Mouse (Mus musculus) left cerebral cortex, postnatal 10 days (tissue): ENCODE measurements around the gene Rapgef2. TPM values are rescaled to one million over a fixed set of nuclear protein-coding genes. Genes with fewer than 3 reads are reported as not detected.

Source experiments
- DNase-seq, 2 experiments: peaks; one replicate each; pipeline ENCODE4 v3.0.0; 2021 to 2022; ENCODE audit warnings: low spot score in 2 of 2, mixed read lengths in 1 of 2; ENCODE audit errors: extremely low spot score in 1 of 2
- intact Hi-C: fragments of 180-260 bp; cut with DNase I; formaldehyde crosslinking; loops from one replicate; pipeline ENCODE4 v1.15.1; 2025
- total RNA-seq, 2 experiments: library from RNA; stranded (reverse); gene quantifications; 2 replicates each; pipeline ENCODE4 v1.2.3; 2021

Rapgef2 gene
- 10 to 100 TPM; 92.8 to 96.4 TPM for total RNA-seq

DNA sequence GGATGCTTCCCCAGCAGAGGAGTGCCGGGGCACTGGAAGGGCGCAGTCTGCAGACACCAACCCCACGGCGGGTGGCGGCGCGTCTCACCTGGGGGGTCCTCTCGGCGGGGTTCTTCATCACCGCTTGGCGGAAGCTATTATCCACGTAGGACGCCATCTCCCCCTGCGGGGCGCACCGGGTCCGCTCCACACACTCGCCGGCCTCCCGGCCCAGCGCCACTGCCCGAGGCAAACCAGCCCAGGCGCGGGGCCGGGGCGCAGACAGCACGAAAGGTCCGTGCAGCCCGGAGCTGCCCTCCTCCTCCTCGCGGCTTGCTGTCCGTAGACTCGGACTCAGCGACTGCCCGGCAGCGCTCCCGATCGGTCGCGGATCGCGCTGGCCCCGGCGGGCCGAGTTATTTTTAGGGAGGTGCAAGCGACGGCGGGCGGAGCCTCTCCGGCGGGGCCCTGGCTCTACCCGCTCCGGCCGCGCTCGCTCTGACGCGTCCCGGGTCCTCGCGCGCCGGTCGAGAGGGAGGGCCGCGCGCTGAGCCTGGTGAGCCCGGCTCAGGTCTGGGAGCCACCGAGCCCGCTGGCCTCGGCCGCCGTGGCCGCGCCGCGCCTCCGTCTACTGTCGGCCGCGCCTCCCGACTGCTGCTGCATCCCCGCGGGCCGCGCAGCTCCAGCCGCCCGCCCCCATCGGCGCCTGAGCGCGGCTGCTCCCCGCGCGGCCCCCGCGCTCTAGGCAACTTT is at the start of gene Rapgef2:
TSS of gene Rapgef2 (minus strand) at position 142 of the 732 bp plus-strand sequence.
- intact Hi-C loops: loop anchor here (2.0 to 10.0 kb wide), 5 partner anchors 64 to 329 kb away; partner anchors contain the start of gene Fnip2
- DNase-seq: peak; percentile 20 to 85

DNA sequence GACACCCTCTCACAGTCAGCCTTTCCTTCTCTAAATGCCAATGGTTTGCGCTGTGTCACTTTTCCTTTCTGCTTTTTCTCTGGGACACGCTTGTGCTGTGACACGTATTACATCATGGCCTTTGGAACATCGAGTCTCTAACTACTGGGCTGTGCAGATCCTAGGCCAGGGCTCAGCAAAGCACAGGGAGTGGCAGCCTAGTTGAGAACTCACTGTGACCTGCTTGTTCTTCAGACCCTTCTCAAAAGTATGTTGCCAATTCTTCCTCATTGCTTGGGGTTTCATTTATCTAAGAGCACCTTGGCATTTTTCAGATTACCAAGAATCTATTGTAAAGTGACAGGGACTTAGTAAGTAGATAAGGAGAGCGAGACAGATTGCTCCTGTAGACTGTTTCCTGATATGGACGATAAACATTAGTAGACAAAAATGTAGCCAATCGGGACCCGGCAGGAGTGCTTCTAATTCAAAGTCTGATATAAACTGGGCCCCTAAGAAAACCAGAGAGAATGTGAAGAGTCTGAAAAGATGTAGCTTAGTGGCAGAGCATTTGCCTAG is 47.4 kb upstream of the Rapgef2 start:
- DNase-seq: no peak
- intact Hi-C loops: no loop called here

DNA sequence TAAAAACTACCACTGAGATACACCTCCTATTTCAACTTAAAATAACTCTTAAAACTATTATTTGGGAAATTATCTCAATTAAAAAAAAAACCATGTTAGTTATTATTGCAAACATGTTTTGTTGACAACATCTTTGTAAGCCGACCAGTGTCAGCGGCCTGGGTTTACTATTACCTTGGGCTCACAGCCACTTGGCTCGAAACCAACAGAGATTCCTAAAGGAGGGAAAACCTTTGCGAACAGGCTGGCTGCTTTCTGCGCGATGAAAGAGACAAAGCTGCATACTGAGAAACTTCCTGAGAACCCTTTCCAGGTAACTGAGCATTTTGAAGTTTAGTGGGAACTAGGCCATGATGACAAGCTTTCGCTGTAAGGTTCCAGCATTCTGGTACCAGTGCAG is 46.7 kb upstream of the Rapgef2 start:
- DNase-seq: no peak
- intact Hi-C loops: no loop called here

DNA sequence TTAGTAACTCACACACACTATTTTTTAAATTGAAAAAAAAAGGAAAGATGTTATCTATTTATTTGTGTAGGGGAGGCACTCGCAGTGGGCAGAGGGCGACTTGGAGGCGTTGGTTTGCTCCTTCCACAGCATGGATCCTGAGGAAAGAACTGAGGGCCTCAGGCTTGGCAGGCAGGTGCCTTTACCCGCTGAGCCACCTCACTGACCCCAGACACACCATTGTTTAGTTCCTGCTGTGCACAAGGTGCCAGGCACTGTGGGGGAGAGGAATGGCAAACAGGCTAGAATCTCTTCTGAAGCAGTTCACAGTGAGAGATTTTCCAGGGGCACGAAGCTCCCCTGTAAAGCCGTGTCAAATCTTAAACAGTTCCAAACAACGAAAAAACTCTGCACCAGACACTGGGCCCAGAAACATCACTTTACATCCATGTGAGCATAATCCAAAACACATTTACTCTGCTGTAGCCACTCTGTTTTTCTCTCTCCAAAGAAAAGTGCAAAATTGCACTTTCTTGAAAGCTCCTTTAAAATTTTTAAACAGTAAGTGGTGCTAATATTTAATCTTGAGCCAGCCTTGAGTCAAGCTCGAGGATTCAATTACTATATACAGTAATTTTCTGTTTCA is 43.5 kb upstream of the Rapgef2 start:
- no peak for DNase-seq
- intact Hi-C loops: no loop called here

DNA sequence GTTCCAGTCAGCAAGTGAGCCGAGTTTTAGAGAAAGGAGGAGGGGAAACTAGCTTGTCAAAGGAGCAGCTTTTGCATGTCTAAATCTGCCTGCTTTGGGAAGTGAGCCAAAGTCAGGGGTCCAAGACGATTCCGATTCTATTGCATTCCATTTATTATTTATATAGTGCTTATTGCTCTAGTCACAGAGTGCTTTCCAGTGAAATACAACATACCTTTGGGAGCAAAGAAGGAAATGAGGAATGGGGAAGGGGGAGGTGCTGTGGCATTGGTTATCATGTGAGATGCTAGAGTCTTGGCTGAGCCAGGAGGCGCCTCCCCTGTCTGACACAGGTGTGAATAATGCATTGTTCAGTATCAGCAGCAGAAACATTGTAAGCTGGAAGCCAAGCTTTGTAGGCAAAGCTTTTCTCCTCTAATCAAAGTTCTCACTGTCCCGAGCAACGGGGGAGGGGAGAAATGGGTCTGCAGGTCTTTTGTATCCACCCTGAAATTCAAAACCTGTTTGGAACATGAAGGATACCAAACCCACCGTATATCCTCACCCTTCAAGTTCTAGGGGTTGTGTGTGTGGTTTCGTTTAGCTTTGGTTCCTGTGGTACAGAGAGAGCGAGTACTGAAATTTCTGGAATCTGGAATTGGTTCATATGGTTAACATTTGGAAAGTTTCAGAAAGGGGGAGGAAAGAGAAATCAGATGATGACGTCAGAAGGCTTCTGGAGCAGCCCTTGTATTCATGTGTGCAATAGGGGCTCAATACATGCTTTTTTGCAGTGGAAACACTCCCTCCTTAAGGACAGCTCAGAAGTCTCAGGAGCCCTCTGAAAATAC is 38.6 kb upstream of the Rapgef2 start:
- DNase-seq: no peak
- intact Hi-C loops: no loop called here

DNA sequence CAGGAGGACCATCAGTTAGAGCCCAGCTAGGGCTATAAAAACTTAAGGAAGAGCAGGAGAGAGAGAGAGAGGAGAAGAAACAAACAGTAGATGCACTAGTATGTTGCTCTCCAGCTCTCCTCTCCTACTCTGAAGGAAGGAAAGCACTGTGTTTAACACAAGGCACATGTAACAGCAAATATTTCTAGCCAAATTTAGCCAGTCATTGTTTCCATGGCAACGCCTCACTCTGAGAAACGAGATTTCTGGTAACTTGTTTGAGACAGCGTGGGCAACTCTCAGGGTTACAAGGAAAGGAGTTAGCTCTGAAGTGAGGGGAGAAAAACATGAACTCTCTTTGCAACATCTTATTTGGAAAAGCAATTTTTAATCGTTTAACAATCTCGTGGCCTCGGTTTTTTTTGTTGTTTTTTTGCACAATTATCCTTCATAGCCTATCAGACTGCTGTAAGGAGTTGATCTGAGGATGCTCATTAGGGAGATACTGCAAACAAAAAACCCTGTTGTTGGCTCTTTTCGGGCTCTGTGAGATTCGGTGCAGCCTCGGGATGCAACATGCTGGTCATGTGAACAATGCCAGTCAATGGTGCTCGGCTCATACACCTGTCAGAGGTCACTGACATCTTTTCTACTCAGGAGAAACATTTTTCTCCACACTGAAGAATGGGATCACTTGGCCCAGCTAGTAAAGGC is 27.8 kb upstream of the Rapgef2 start:
- peak; percentile 58 to 89 for DNase-seq
- intact Hi-C loops: no loop called here

DNA sequence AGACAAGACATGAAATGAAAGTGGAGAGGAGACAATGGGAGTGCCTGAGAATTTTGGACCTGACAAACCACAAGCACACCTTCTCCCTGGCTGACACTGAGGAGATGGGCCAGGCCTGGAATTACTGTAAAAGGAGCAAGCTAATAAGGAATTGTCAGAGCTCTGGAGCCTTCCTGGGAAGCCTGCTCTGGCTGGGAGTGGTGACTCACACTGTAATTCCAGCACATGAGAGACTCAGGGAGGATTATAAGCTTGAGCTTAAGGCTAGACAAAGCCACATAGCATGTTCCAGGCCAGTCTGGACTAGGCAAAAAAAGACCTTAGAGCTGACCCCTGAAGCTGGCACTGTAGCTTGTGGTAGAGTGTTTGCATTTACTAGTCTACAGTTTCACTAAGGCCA is 25.6 kb upstream of the Rapgef2 start:
- intact Hi-C loops: no loop called here
- no peak for DNase-seq

DNA sequence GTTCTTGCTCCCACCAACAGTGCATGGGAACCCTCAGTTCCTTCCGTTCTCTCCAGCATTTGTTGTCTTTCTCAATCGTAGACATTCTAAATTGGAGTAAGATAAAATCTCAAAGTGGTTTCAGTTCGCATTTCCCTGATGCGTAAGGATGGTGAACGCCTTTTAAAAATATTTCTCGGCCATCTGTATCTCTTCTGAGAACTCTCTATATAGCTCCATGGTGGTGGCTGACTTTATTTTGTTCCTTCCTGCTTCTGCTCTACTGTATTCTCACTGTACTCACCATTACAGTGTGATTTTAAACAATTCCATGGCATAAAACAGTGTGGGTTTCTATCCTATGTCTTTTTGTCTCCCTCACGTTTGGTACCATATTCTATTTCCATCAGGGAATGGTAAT is 23.9 kb upstream of the Rapgef2 start:
- intact Hi-C loops: no loop called here
- peak in 1 of 2 experiments; percentile 23 for DNase-seq

DNA sequence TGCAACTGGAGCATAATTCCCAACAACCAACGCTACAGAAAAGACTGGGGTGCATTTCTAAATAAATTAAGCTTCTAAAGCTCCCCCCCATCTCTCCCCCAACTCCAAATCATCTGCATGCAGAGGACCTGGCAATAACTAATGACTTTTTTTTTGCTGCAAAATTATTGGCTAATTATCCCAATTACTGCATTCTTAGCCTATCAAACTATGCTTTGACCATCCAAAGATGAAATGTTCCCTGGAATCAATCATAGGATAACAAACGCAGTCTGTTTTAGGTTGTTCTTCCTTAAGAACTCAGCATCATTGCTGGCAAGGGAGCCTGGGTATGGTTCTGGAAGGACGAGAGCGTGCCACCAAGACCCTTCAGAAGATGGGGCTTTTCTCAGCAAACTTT is 22.3 kb upstream of the Rapgef2 start:
- intact Hi-C loops: no loop called here
- no peak for DNase-seq

DNA sequence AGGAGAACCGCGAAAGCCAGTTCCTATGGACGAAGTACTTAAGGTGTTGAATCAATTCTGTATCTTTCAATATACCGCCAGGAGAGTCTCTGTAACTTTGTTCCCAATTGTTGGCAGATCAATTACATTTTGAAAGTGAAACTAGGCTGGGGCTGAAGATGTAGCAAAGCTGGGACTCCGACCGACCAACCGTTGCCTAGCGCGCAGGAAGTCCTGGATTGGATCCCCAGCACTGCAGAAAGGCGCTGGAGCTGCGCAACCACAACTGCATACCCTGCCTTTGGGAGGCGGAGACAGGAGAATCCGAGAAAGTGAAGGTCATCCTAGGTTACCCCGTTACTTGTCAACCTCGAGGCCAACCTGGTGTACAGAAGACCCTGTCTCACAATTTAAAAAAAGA is 13.1 kb upstream of the Rapgef2 start:
- no peak for DNase-seq
- intact Hi-C loops: no loop called here

DNA sequence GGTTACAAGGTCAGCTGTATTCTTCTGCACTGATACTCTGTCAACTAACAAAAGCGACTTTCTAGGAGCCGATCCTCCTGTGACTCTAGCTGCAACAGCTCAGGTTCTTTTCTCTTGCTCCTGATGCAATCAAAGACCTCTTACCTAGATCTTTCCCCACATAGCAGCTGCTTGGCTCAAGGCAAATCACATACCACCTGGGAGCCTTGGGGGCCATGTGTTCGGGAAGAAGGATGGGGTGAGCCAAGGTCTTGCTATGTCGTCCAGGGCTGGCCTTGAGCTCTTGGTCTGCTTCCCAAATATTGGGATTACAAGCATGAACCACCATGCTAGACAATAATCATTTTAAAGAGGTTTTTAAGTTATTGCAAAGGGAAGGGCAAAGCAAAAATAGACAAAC is 11.0 kb upstream of the Rapgef2 start:
- intact Hi-C loops: no loop called here
- DNase-seq: no peak

DNA sequence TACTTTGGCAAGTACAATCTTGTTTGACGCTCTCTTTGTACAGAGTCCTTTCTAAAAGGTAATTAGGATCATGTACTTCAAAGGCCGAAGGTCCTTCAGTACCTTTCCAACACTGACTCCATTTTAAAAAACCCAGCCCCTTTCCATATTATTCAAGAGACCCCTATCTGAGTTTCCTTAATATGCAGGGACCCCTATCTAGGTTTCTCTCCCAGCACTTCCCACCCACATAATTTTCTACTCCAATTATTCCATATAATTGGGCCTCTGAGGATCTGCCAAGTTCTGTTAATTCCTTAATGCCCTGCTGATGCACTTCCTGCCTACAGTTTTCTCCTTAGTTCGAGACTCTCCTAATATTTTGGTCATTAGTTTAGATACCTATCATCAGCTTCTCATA is 10.3 kb upstream of the Rapgef2 start:
- no peak for DNase-seq
- intact Hi-C loops: no loop called here

DNA sequence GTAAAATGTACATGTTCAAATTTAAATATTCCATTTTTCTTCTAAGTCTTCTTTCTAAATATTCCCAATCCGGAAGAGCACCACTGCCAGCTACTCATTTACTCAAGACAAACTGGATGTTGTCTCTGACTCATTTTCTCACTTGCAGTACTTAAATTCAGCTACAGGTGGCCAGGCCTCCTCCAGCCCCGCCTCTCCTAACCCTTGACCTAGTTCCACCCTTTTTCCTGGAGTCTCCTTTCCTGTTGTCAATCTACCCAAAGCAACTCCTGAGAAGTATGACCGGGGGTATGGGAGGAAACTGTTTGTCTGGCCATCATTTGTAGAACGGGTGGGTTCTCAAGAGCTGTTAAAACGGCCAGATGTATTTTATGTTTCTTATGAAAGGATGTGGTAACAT is 9.7 kb upstream of the Rapgef2 start:
- no peak for DNase-seq
- intact Hi-C loops: no loop called here

DNA sequence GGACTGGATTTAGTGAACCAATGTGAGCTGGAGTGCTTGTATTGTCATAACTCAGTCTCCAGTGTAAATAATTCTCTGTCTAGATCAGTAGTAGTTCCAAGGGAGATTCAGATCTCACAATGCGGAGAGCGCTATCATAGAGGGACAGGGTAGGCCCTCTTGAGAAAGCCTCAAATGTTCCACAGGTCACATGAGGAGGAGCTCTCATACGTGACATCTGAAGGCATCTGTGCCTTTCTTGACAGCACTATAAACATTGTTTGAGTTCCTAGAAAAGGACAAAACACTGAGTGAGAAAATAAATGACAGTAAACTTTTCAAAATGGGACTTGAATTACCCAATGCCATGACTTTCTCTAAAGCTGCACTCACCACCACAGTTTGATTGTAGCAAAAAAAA is 8.4 kb upstream of the Rapgef2 start:
- intact Hi-C loops: no loop called here
- DNase-seq: no peak

DNA sequence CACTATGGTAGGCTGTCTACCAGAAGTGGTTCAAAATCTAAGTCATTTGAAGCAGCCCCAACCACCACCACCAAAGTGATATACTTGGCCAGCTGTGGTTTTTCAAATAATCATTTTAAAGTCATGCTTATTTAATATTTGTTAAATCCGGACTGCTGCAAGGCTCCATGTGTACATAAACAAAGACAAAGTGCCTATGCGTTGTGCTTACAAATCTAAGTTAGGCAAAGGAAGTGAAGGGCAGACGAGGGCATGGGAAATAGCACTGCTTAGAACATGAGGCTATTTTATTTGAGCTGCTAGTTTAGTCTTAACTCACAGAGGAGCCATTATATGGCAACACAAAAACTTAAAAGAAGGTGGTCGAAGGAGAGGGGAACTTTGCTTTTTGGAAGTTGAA is 6.7 kb upstream of the Rapgef2 start:
- DNase-seq: no peak
- intact Hi-C loops: no loop called here

DNA sequence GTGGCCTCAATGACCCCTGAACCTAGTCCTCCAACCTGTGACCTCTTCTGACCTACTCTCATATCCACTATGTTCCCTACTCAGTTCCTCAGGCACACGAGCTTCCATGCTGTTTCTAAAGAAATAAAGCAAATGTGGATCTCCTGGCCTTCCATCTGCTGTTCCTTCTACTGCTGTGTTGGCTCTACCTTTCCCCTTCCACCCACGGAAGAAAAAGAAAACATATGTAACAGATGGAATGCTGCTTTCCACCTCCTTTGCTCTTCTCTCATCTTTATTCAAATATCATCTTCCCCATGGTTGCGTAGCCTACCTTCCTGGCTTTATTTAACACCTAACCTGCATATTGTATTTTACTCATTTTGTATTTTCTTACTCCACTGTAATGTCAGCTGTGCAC is 2.7 kb upstream of the Rapgef2 start:
- DNase-seq: no peak
- intact Hi-C loops: loop anchor here (5.0 to 10.0 kb wide), 4 partner anchors 143 to 332 kb away; partner anchors contain the start of gene Fnip2

DNA sequence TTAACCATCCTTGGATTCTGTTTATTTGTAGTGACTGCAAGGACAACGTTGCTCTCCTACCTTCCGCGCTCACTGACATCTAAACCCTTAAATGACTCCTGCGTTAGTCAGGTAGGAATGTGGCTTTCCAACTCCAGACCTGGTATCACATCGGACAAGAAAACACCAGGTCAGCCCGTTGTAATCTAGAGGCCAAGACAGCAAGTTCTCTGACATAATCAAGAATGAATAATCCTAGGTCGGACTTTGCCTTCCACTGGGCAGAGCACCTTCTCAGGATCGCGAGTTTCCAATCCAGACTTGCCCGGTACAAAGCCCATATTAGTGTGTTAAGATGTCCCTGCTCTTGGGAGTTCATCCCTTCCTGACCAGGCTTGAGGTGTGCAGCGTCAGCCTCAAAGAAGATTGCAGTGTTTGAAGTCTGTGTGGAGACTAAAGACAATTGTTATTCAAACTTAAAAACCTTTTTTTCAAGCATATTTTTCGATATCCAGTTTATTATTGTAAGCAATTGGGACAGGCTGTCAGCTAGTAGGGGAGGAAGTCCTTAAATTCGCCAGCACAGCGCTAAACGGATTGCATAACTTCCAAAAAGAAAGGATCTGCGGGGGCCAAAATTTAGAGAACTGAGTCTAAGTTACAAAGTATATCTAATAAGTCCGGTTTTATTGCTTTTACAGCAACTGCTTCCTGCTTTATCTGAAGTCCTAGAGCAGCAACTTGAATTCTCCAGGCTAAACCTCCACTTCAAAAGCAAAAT is 1.6 kb upstream of the Rapgef2 start:
- no peak for DNase-seq
- intact Hi-C loops: loop anchor here (2.0 to 10.0 kb wide), 5 partner anchors 65 to 331 kb away; partner anchors contain the start of gene Fnip2

DNA sequence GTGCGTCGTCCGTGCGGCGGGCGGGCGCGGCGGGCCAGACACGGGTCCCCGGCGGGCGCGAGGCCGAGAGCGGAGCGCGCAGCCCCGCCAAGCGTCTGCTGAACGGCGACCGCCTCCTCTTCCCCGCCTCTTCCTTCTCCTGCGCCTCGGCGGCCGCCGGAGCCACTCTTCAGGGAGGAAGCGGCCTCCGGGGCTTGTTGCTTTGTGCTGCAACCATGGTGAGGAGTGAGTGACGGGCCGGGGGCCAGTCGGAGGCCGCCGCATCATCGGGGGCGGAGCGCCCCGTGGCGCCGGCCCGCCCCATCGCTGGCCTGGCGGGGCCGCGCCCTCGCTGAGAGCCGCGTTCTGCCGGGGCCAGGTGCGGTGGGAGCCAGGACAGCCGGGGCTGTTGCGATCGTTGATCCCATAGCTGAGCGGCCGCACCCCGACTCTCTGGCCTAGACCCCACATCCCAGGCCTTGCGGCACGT is 825 bp upstream of the Rapgef2 start:
- intact Hi-C loops: loop anchor here (2.0 to 10.0 kb wide), 5 partner anchors 64 to 330 kb away; partner anchors contain the start of gene Fnip2
- peak; percentile 94 to 97 for DNase-seq
